Mouse (Mus musculus): ENCODE measurements at regions not wholly inside any gene's neighbourhood (a gene's known extent, or its start where the extent isn't known, plus 50 kb on each side); places are given as distances from the start of the nearest gene placed in this dataset.

DNA sequence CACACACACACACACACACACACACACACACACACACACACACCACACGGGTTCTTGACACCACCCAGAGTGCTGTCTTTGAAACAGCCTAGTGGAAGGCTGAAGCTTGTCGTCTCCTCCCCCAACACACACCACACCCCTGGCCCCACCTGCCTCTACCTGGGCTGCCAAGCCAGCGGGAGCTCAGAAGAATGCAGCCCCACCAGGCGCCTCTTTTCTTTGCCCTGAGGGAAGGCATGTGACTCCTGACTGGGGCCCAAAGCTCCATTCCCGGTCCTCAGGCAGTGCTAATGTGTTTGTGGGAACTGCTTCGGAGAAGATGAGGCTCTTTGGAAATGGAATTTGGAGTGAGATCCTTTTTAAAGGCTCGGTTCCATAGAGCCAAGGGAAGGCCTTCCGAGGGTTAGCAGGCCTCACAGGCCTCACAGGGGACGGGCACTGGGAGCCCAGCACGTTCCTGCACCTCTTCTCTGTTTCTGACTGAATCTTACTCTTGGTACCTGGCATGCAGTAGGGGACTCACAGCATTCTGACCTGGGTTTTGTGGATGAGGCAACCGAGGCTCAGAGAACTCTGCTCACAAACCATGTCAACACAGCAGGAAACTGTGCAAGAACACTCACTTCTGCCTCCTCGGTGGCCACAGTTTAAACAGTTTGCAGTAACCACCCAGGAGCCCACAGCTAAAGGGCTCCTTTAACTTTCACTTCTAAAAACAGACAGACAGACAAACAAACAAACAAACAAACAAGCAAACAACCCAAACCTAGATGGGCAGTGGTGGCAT lies 106.4 kb downstream of the Cd24a start:
- Histone ChIP-seq H3K36me3 (replicated peaks) (no peaks in the 10 kb centered on the region), H3K4me1 (ENCODE audit: insufficient read depth, low read depth, low read length) (peaks cover 13% of the 10 kb centered on the region), H3K4me3 (ENCODE audit: low read depth, low read length) (no peak overlapping the region), H3K27me3 (ENCODE audit: insufficient read depth, low read length) (0 out of 2 replicates have a peak, but pooled peaks cover 3% of the 10 kb centered on the region), H3K9me3 (replicated peaks) (no peaks in the 10 kb centered on the region)
- ATAC-seq (ENCODE audit: extremely low read depth, insufficient number of reproducible peaks, low FRiP score, poor library complexity, severe bottlenecking) (no peak), DNase-seq (ENCODE audit: low spot score) (no peak)
- TF ChIP-seq GATA2 (IDR thresholded peaks at IDR 0.05; ENCODE audit: borderline replicate concordance, low read depth, low read length) = no peak
- no peak for TF ChIP-seq POLR2AphosphoS5 (IDR thresholded peaks at IDR 0.05; ENCODE audit: insufficient replicate concordance, low read depth, low read length)
- TF ChIP-seq GATA1 (IDR thresholded peaks at IDR 0.05; ENCODE audit: borderline replicate concordance, low read length) = no peak
- no peak for TF ChIP-seq TAL1 (conservative IDR thresholded peaks at IDR 0.05; ENCODE audit: low read depth, low read length)
- TF ChIP-seq CTCF (IDR thresholded peaks at IDR 0.05; ENCODE audit: low read depth, low read length) = no peak

DNA sequence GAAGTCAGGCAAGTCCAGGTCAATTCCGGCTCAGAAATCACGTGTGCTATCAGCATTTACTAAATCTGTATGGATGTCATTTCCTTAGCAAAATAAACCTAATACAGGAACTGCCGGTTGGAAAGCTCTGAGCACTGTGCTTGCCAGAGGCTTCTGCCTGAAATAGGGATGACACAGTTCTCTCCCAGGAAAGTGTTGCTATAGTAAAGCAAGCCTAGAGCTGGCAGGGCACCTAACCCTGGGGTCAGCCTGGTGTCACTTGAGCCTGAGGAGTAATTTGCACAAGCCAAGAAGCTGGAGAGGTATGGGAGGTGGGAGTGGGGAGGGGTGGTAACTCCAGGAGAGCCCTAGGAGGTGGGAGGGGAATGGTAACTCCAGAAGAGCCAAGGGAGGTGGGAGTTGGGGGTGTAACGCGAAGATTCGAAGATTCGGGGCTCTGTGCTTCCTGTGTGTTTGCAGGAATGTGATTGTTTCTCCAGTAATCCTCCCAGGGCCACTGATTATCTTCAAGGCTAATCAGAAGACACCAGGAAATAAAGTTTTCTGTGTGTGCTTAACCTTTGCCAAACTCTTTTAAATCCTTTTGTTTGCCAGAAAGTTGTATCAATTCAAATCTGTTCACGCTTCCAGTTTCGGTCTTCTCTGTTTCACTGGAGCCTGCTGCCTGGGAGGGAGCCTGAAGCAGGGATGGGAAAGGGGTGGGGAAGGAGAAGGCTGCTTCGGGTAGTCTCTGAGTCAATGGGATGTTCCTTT lies 111.3 kb downstream of the Cd24a start:
- TF ChIP-seq POLR2AphosphoS5 (IDR thresholded peaks at IDR 0.05; ENCODE audit: insufficient replicate concordance, low read depth, low read length) (no peak), TAL1 (conservative IDR thresholded peaks at IDR 0.05; ENCODE audit: low read depth, low read length) (no peak), GATA1 (IDR thresholded peaks at IDR 0.05; ENCODE audit: borderline replicate concordance, low read length) (no peak)
- H3K36me3 ChIP-seq (replicated peaks) = no peaks in the 10 kb centered on the region
- DNase-seq (ENCODE audit: low spot score) (no peak), ATAC-seq (ENCODE audit: extremely low read depth, insufficient number of reproducible peaks, low FRiP score, poor library complexity, severe bottlenecking) (no peak)
- H3K4me3 ChIP-seq (ENCODE audit: low read depth, low read length) = no peak overlapping the region
- H3K9me3 ChIP-seq (replicated peaks) = no peaks in the 10 kb centered on the region
- H3K27me3 ChIP-seq (ENCODE audit: insufficient read depth, low read length) = 0 out of 2 replicates have a peak, but pooled peaks cover 3% of the 10 kb centered on the region
- peaks cover 19% of the 10 kb centered on the region for H3K4me1 ChIP-seq (ENCODE audit: insufficient read depth, low read depth, low read length)

DNA sequence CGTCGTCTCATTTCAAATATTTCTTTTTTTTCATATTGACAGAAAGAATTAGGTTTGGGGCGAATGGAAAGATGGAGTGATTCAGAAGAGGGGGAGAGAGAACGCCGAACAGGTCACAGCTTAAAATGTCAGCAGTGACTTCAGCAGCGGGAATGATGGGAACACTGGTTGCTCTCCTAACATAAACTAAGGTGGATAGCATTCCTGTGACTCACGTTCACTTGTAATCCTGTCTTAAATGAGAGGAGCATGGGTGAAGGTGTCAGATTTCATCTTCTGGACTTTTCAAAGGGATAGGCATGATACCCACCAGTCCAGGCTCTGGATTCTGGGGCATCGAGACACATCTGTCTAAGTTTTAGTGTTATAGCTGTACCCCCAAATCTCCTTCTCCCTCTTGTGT lies 111.8 kb downstream of the Cd24a start:
- TF ChIP-seq GATA2 (IDR thresholded peaks at IDR 0.05; ENCODE audit: borderline replicate concordance, low read depth, low read length) = no peak
- TF ChIP-seq POLR2AphosphoS5 (IDR thresholded peaks at IDR 0.05; ENCODE audit: insufficient replicate concordance, low read depth, low read length) = no peak
- TF ChIP-seq GATA1 (IDR thresholded peaks at IDR 0.05; ENCODE audit: borderline replicate concordance, low read length) = no peak
- TF ChIP-seq TAL1 (conservative IDR thresholded peaks at IDR 0.05; ENCODE audit: low read depth, low read length) = no peak
- TF ChIP-seq CTCF (IDR thresholded peaks at IDR 0.05; ENCODE audit: low read depth, low read length) = no peak
- no peaks in the 10 kb centered on the region for H3K9me3 ChIP-seq (replicated peaks)
- ATAC-seq (ENCODE audit: extremely low read depth, insufficient number of reproducible peaks, low FRiP score, poor library complexity, severe bottlenecking) (no peak), DNase-seq (ENCODE audit: low spot score) (no peak)
- H3K4me1 ChIP-seq (ENCODE audit: insufficient read depth, low read depth, low read length) = peaks cover 23% of the 10 kb centered on the region
- H3K4me3 ChIP-seq (ENCODE audit: low read depth, low read length) = no peak overlapping the region
- H3K27me3 ChIP-seq (ENCODE audit: insufficient read depth, low read length) = 0 out of 2 replicates have a peak, but pooled peaks cover 3% of the 10 kb centered on the region
- H3K36me3 ChIP-seq (replicated peaks) = no peaks in the 10 kb centered on the region

DNA sequence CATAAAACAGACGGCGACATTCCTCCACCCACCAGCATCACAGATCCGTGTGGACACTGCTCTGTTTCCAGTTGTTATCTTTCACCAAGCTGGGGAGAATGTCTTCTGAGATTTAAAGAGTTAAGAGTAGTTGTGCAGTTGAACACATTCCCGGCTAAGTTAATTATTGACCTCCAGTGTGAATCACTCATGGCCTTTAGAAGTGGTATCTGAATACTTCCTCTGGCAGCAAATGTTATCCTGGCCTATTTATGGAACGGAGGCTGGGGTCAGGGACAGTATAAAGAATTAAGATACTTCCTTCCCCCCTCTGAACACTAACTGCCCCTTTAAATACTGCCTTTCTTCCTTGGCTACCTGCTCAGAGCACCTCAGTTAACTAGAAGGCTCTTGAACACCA lies 115.9 kb downstream of the Cd24a start:
- no peaks in the 10 kb centered on the region for H3K36me3 ChIP-seq (replicated peaks)
- H3K27me3 ChIP-seq (ENCODE audit: insufficient read depth, low read length) = 0 out of 2 replicates have a peak, but pooled peaks cover 3% of the 10 kb centered on the region
- DNase-seq (ENCODE audit: low spot score) = no peak
- H3K4me3 ChIP-seq (ENCODE audit: low read depth, low read length) = no peak overlapping the region
- no peaks in the 10 kb centered on the region for H3K9me3 ChIP-seq (replicated peaks)
- H3K4me1 ChIP-seq (ENCODE audit: insufficient read depth, low read depth, low read length) = peaks cover 12% of the 10 kb centered on the region
- TF ChIP-seq GATA2 (IDR thresholded peaks at IDR 0.05; ENCODE audit: borderline replicate concordance, low read depth, low read length) (no peak), POLR2AphosphoS5 (IDR thresholded peaks at IDR 0.05; ENCODE audit: insufficient replicate concordance, low read depth, low read length) (no peak), CTCF (IDR thresholded peaks at IDR 0.05; ENCODE audit: low read depth, low read length) (no peak), GATA1 (IDR thresholded peaks at IDR 0.05; ENCODE audit: borderline replicate concordance, low read length) (no peak), TAL1 (conservative IDR thresholded peaks at IDR 0.05; ENCODE audit: low read depth, low read length) (no peak)
- ATAC-seq (ENCODE audit: extremely low read depth, insufficient number of reproducible peaks, low FRiP score, poor library complexity, severe bottlenecking) = no peak

DNA sequence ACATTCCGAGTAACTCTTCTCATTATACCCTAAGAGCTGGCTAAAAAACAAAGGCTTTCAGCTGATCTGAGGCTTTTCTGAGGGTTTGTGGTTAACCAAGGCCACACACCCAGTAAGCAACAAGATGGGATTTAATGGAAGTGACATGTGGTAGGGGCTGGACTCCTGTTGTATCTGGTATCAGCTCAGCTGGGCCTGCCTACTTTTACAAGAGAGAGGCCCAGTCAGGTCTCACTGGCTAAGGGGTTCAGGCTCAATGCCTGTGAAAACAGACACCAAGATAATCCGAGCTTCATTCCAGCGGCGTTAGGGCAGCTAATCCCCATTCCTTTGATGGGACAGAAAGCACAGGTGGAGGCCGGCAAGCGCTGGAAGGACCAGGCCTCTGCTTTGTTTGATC lies 116.4 kb downstream of the Cd24a start:
- no peaks in the 10 kb centered on the region for H3K9me3 ChIP-seq (replicated peaks)
- H3K4me1 ChIP-seq (ENCODE audit: insufficient read depth, low read depth, low read length) = peaks cover 12% of the 10 kb centered on the region
- no peaks in the 10 kb centered on the region for H3K36me3 ChIP-seq (replicated peaks)
- DNase-seq (ENCODE audit: low spot score) = no peak
- no peak for ATAC-seq (ENCODE audit: extremely low read depth, insufficient number of reproducible peaks, low FRiP score, poor library complexity, severe bottlenecking)
- H3K27me3 ChIP-seq (ENCODE audit: insufficient read depth, low read length) = no peaks in the 10 kb centered on the region
- no peak for TF ChIP-seq CTCF (IDR thresholded peaks at IDR 0.05; ENCODE audit: low read depth, low read length)
- no peak for TF ChIP-seq GATA2 (IDR thresholded peaks at IDR 0.05; ENCODE audit: borderline replicate concordance, low read depth, low read length)
- no peak for TF ChIP-seq POLR2AphosphoS5 (IDR thresholded peaks at IDR 0.05; ENCODE audit: insufficient replicate concordance, low read depth, low read length)
- TF ChIP-seq TAL1 (conservative IDR thresholded peaks at IDR 0.05; ENCODE audit: low read depth, low read length) = no peak
- no peak for TF ChIP-seq GATA1 (IDR thresholded peaks at IDR 0.05; ENCODE audit: borderline replicate concordance, low read length)
- no peak overlapping the region for H3K4me3 ChIP-seq (ENCODE audit: low read depth, low read length)

DNA sequence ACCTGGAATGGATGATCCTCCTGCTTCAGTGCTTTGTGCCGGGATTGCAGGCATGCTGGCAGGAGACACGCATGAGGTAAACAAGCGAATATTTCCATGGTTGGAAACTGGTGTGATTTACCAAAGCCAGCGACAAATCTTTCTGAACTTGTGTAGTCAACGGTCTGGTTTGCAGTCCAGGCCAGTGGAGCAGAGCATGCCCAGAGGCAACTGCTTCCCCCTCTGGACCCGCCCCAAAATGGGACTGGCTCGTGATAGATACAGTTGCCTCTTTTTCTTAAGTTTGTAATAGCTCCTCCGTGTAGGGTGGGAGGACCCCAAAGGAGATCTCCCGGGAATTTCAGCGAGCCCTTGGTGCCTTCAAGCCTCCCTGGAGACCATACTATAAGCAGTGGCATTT lies 117.4 kb downstream of the Cd24a start:
- H3K4me1 ChIP-seq (ENCODE audit: insufficient read depth, low read depth, low read length) = peaks cover 12% of the 10 kb centered on the region
- no peak overlapping the region for H3K4me3 ChIP-seq (ENCODE audit: low read depth, low read length)
- no peak for ATAC-seq (ENCODE audit: extremely low read depth, insufficient number of reproducible peaks, low FRiP score, poor library complexity, severe bottlenecking)
- no peak for TF ChIP-seq POLR2AphosphoS5 (IDR thresholded peaks at IDR 0.05; ENCODE audit: insufficient replicate concordance, low read depth, low read length)
- TF ChIP-seq TAL1 (conservative IDR thresholded peaks at IDR 0.05; ENCODE audit: low read depth, low read length) = no peak
- TF ChIP-seq CTCF (IDR thresholded peaks at IDR 0.05; ENCODE audit: low read depth, low read length) = no peak
- TF ChIP-seq GATA2 (IDR thresholded peaks at IDR 0.05; ENCODE audit: borderline replicate concordance, low read depth, low read length) = no peak
- H3K36me3 ChIP-seq (replicated peaks) = no peaks in the 10 kb centered on the region
- H3K27me3 ChIP-seq (ENCODE audit: insufficient read depth, low read length) = no peaks in the 10 kb centered on the region
- no peak for DNase-seq (ENCODE audit: low spot score)
- H3K9me3 ChIP-seq (replicated peaks) = no peaks in the 10 kb centered on the region
